Comparison of ENCODE assay signal across 17 mouse cellular contexts in the genomic region with DNA sequence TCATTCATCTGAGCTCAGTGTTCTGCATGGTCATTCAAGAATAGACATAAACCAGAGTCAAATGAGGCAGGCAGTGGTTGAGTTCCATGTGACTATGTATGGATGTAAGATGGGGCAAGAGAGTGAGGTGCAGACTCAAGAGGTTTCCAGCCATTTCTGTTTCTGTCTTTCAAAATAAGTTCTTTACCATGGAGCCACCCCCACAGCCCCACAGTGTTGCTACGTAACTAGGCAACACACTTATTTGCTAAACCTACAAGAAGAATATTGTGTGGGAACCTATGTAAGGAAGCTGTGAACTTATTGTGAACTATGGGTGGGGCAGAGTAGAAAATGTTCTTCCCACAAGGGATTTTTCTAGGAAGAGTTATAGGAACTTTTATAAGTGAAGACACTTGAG. TPM values are rescaled to one million over a fixed set of nuclear protein-coding genes. Genes with fewer than 3 reads are reported as not detected.
DNase-seq lines count a peak whose midpoint lies in the region; ATAC-seq and TF ChIP-seq lines count a peak whose summit lies in the region.
"Had no signal": no experiment of that assay in that cellular context is flagged by ENCODE, and none has a peak within 500 bp of the region (broad histone marks: within the 10 kb centered on the region; RNA-seq: fewer than 3 reads in every experiment).

No protein-coding gene starts in this region.

- whole genome bisulfite sequencing in liver, adult 2 months: 81% methylated on average over 1 of the region's 1 CpGs
- WGBS in liver, embryonic 15.5 days (ENCODE audit: insufficient replicate concordance): 70% methylated on average over 1 of the region's 1 CpGs

- H3K36me3 ChIP-seq in liver, adult 2 months (ENCODE audit: control insufficient read depth, insufficient read depth, low read length): no peaks in the 10 kb centered on the region
- no peaks in the 10 kb centered on the region for H3K36me3 ChIP-seq in liver, embryonic 15.5 days (replicated peaks)
- H3K36me3 ChIP-seq: limb, embryonic 12.5 days; midbrain, embryonic 10.5 days had no signal

- no peak overlapping the region for H3K9ac ChIP-seq in liver, adult 2 months (ENCODE audit: low read depth, low read length)
- no peak overlapping the region for H3K9ac ChIP-seq in liver, embryonic 15.5 days
- H3K9ac ChIP-seq: limb, embryonic 12.5 days had no signal

- no peaks in the 10 kb centered on the region for H3K9me3 ChIP-seq in liver, embryonic 15.5 days (replicated peaks)
- H3K9me3 ChIP-seq: limb, embryonic 12.5 days; midbrain, embryonic 10.5 days had no signal

- H3K27ac ChIP-seq in liver, adult 2 months (replicated peaks; ENCODE audit: insufficient read depth, low read depth, low read length): peak overlapping the region; percentile 21; the same call in 1 of the 2 replicates
- H3K27ac ChIP-seq in liver, embryonic 15.5 days (replicated peaks): peak overlapping the region; percentile 81
- H3K27ac ChIP-seq: limb, embryonic 12.5 days; midbrain, embryonic 10.5 days had no signal

- H3K4me1 ChIP-seq in liver, adult 2 months (ENCODE audit: control insufficient read depth, insufficient read depth, low read length): peaks cover 30% of the 10 kb centered on the region
- H3K4me1 ChIP-seq in liver, embryonic 15.5 days (replicated peaks): peaks cover 69% of the 10 kb centered on the region

- TF ChIP-seq POLR2A in liver, adult 2 months (IDR thresholded peaks at IDR 0.05; ENCODE audit: extremely low read depth, insufficient read depth, low read length): no peak

- H3K79me2 ChIP-seq in liver, adult 2 months (ENCODE audit: control insufficient read depth, insufficient read depth, low read length): no peaks in the 10 kb centered on the region; the same call in 1 of the 2 replicates

- H3K4me2 ChIP-seq in liver, embryonic 15.5 days: no peak overlapping the region
- H3K4me2 ChIP-seq: limb, embryonic 12.5 days had no signal

- no peaks in the 10 kb centered on the region for H3K27me3 ChIP-seq in liver, adult 2 months (ENCODE audit: control insufficient read depth, insufficient read depth, low read length)
- H3K27me3 ChIP-seq in liver, embryonic 15.5 days: no peaks in the 10 kb centered on the region
- H3K27me3 ChIP-seq: limb, embryonic 12.5 days had no signal

- no peak overlapping the region for H3K4me3 ChIP-seq in liver, adult 2 months (ENCODE audit: insufficient read depth, low read depth, low read length)
- no peak overlapping the region for H3K4me3 ChIP-seq in liver, embryonic 15.5 days (replicated peaks)
- H3K4me3 ChIP-seq: limb, embryonic 12.5 days; midbrain, embryonic 10.5 days had no signal

- no peak for TF ChIP-seq CTCF in liver, adult 2 months (IDR thresholded peaks at IDR 0.05; ENCODE audit: low read depth, low read length)

- DNase-seq in liver, adult 2 months (ENCODE audit: extremely low read depth, low read depth, low spot score): no peak
- no peak for DNase-seq in liver
- peak; percentile 44 for DNase-seq in brain, adult 2 months (ENCODE audit: low read depth, low spot score)
- no peak for DNase-seq in urinary bladder, postnatal 4 days (ENCODE audit: low spot score in 2 of 2)
- no peak for DNase-seq in urinary bladder, adult 18-20 months (ENCODE audit: low spot score in 2 of 2)
- DNase-seq in spleen, postnatal 10 days (ENCODE audit: low spot score in 2 of 2): no peak
- DNase-seq: cerebellum, postnatal 14 days; gastrocnemius, postnatal 36 days had no signal

- peak; percentile 20 for ATAC-seq in CD4-positive, CD25-positive, alpha-beta regulatory T cell, adult 4 months
- ATAC-seq in liver, embryonic 15.5 days (ENCODE audit: insufficient read depth): no peak
- ATAC-seq: forebrain, embryonic 14.5 days had no signal

RNA-seq across cellular contexts. Expression of a gene that starts 6.8 kb away (rescaled TPM):
- 20.0 and 21.3 TPM in 2 replicates for total RNA-seq in liver, adult 2 months (2014; rRNA removed)
- 8.2 and 12.7 TPM in 2 replicates for polyA plus RNA-seq in liver, adult 2 months (2012; rRNA removed)
- 100 to 1,000 TPM; 473 to 495 TPM for polyA plus RNA-seq in CD4-positive, CD25-positive, alpha-beta regulatory T cell, adult 4 months (2017; shearing (Covaris generic))
- 7.0 and 7.1 TPM in 2 replicates for polyA plus RNA-seq in liver, embryonic 15.5 days (2015; fragmentation: Nextera tagmentation; extraction: Ambion mirVana)

RNA-seq across cellular contexts. Expression of a gene that starts 19.1 kb away (rescaled TPM):
- 5.7 and 6.9 TPM in 2 replicates for total RNA-seq in liver, adult 2 months (2014; rRNA removed)
- 1.1 and 1.3 TPM in 2 replicates for polyA plus RNA-seq in liver, adult 2 months (2012; rRNA removed)
- 100 to 1,000 TPM; 424 to 495 TPM for polyA plus RNA-seq in CD4-positive, CD25-positive, alpha-beta regulatory T cell, adult 4 months (2017; shearing (Covaris generic))
- polyA plus RNA-seq in liver, embryonic 15.5 days (2015; fragmentation: Nextera tagmentation; extraction: Ambion mirVana): 0.86 and 1.1 TPM in 2 replicates
- polyA plus RNA-seq: limb, embryonic 12.5 days; midbrain, embryonic 10.5 days; neural tube, embryonic 11.5 days had no signal

RNA-seq across cellular contexts. Expression of a gene that starts 31.5 kb away (rescaled TPM):
- total RNA-seq in liver, adult 2 months (2014; rRNA removed): under 0.01 and 0.07 TPM in 2 replicates
- 0.02 and 0.06 TPM in 2 replicates for polyA plus RNA-seq in liver, adult 2 months (2012; rRNA removed)
- under 1 TPM; 0.35 to 0.47 TPM for polyA plus RNA-seq in CD4-positive, CD25-positive, alpha-beta regulatory T cell, adult 4 months (2017; shearing (Covaris generic))
- polyA plus RNA-seq in liver, embryonic 15.5 days (2015; fragmentation: Nextera tagmentation; extraction: Ambion mirVana): not detected in 2 replicates
- total RNA-seq: gastrocnemius, postnatal 36 days; layer of hippocampus, adult 8-10 months had no signal
- polyA plus RNA-seq: forebrain, embryonic 14.5 days; intestine, embryonic 14.5 days; limb, embryonic 12.5 days; midbrain, embryonic 10.5 days; neural tube, embryonic 11.5 days had no signal

RNA-seq across cellular contexts. Expression of a gene that starts 32.1 kb away (rescaled TPM):
- total RNA-seq in liver, adult 2 months (2014; rRNA removed): 2.8 and 4.0 TPM in 2 replicates
- polyA plus RNA-seq in liver, adult 2 months (2012; rRNA removed): 0.30 and 0.44 TPM in 2 replicates
- 100 to 1,000 TPM; 148 to 213 TPM for polyA plus RNA-seq in CD4-positive, CD25-positive, alpha-beta regulatory T cell, adult 4 months (2017; shearing (Covaris generic))
- 1.2 and 1.6 TPM in 2 replicates for polyA plus RNA-seq in liver, embryonic 15.5 days (2015; fragmentation: Nextera tagmentation; extraction: Ambion mirVana)

RNA-seq across cellular contexts. Expression of a gene that starts 58.9 kb away (rescaled TPM):
- total RNA-seq in liver, adult 2 months (2014; rRNA removed): not detected in 2 replicates
- not detected in 2 replicates for polyA plus RNA-seq in liver, adult 2 months (2012; rRNA removed)
- not detected for polyA plus RNA-seq in CD4-positive, CD25-positive, alpha-beta regulatory T cell, adult 4 months (2017; shearing (Covaris generic))
- not detected in 2 replicates for polyA plus RNA-seq in liver, embryonic 15.5 days (2015; fragmentation: Nextera tagmentation; extraction: Ambion mirVana)
- total RNA-seq: gastrocnemius, postnatal 36 days; layer of hippocampus, adult 8-10 months had no signal
- polyA plus RNA-seq: forebrain, embryonic 14.5 days; heart, embryonic 16.5 days; intestine, embryonic 14.5 days; limb, embryonic 12.5 days; midbrain, embryonic 10.5 days; neural tube, embryonic 11.5 days had no signal

Comparison
In these comparisons a context has a peak if more than half of its experiments do, and no peak if none do; other contexts are left out.
1. RNA of a gene that starts 6.8 kb away (polyA plus RNA-seq): 473 to 495 TPM in CD4-positive, CD25-positive, alpha-beta regulatory T cell, adult 4 months; 8.2 to 12.7 TPM in liver, adult 2 months and 7.0 to 7.1 TPM in liver, embryonic 15.5 days; every median in the first group is over 10 times any median in the second.
2. RNA of a gene that starts 19.1 kb away (polyA plus RNA-seq): 424 to 495 TPM in CD4-positive, CD25-positive, alpha-beta regulatory T cell, adult 4 months; 1.1 to 1.3 TPM in liver, adult 2 months and 0.86 to 1.1 TPM in liver, embryonic 15.5 days; every median in the first group is over 100 times any median in the second.